Mouse (Mus musculus) heart, adult 9 months (tissue): ENCODE measurements around the gene Slc35g3.

Experiments
- DNase-seq, 2 experiments: peaks; one replicate each; pipeline ENCODE4 v3.0.0; 2022; ENCODE audit warnings: low spot score in 2 of 2

Slc35g3 gene

GRCm38 (mm10) chr11:69784793-69785272, 23.1 kb upstream of the Slc35g3 start:
- peak; percentile 74 to 80 for DNase-seq

DNA sequence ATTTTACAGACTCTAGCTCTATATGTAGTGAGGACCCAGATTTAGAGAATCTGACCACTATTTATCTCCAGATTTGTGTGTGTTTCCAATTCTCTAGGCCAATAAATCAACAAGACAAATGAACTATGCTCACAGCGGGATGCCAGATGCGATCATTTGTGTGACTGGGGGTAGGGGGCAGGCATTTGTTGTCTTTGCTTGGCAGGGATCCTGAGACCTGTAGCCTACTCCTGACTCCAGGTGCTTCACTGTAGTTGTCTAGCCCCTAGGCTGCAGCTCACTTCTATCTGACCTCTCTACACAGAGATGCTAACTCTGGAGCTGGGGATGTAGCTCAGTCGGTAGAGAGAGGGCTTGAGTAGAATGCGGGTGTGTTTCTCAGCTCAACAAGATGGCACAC, 20.1 kb upstream of the Slc35g3 start:
- no peak for DNase-seq

GRCm38 (mm10) chr11:69778985-69779384, 17.2 kb upstream of the Slc35g3 start:
- DNase-seq: no peak

- DNase-seq: no peak
Observed at GRCm38 (mm10) chr11:69778258-69778982, 16.7 kb upstream of the Slc35g3 start.

GRCm38 (mm10) chr11:69777504-69778257, 15.9 kb upstream of the Slc35g3 start:
- DNase-seq: no peak

GRCm38 (mm10) chr11:69776488-69776887, 14.7 kb upstream of the Slc35g3 start:
- no peak for DNase-seq

DNA sequence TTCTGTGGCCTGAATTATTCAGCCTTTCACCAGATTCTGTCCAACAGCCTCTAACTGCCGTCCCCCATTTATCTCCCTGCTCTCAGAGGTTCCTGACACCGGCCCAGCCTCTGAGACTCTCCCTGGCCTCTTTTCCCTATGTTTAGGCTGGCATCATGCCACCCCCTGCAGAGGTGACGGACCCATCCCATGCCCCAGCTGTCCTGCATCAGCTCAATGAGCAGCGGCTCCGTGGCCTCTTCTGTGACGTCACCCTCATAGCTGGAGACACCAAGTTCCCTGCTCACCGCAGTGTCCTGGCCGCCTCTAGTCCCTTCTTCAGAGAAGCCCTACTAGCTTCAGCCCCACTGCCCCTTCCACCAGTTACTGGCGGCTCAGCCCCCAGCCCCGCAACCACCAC, 13.9 kb upstream of the Slc35g3 start:
- DNase-seq: no peak

GRCm38 (mm10) chr11:69774961-69775360, 13.2 kb upstream of the Slc35g3 start:
- no peak for DNase-seq

GRCm38 (mm10) chr11:69767625-69767909, 5.8 kb upstream of the Slc35g3 start:
- DNase-seq: peak; percentile 33 to 45

DNA sequence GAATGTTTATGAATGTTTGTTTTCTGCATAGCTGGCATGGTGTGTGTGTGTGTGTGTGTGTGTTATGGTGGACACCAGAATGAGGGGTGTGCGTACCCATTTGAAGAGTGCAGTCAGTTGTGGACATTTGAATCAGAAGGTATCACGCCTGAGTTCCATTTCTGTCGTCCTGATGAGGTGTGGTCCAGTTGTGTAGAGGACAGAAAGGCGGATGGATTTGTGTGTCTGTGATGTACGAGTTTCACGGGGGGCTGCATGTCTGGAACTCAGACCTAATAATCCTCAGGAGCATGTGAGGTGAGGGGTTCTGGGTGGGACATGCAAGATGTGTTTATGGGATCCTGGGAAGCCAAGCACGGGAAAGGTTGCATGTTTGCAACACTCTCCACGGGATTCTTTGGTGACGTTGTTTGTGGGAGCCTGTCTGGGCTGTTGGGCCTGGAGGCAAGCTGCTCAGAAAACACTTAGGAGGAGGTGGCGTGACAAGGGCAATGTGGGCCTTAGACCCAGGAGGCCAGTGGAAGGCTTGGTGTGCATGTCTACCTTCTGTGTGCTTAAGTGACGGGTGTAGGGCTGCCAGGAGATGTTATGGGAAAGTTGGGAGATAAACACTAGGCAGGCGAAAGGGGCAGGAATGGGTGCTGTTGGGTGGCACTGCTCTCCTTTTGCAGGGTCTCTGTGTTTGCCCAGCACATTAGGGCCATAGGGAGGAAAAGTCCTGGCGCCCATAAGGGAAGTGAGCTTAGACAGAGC, 5.3 kb upstream of the Slc35g3 start:
- no peak for DNase-seq

DNA sequence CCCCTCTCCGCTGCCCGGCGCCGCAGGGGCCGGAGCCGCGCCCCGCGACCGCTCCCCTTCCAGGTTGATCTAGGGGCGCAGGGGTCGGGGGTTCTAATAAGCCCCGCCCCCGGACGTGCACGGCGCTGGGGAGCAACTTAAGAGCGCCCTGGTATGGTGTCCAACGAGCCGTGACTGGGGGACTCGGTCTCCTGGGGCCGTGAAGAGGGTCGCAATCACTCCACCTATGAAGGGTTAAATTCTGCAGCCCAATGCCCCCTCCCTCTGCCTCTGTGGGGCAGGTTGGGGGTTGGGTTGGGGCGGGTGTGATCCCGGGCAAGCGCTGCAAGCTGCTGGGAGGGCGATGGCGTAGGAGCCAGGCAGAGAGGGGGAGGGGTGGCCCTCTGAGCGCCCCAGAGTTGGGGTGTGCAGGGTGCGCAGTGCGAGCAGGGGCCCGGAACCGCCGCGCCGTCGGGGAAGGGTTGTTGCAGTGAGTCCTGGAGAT, 4.4 kb upstream of the Slc35g3 start:
- peak; percentile 76 to 77 for DNase-seq

DNA sequence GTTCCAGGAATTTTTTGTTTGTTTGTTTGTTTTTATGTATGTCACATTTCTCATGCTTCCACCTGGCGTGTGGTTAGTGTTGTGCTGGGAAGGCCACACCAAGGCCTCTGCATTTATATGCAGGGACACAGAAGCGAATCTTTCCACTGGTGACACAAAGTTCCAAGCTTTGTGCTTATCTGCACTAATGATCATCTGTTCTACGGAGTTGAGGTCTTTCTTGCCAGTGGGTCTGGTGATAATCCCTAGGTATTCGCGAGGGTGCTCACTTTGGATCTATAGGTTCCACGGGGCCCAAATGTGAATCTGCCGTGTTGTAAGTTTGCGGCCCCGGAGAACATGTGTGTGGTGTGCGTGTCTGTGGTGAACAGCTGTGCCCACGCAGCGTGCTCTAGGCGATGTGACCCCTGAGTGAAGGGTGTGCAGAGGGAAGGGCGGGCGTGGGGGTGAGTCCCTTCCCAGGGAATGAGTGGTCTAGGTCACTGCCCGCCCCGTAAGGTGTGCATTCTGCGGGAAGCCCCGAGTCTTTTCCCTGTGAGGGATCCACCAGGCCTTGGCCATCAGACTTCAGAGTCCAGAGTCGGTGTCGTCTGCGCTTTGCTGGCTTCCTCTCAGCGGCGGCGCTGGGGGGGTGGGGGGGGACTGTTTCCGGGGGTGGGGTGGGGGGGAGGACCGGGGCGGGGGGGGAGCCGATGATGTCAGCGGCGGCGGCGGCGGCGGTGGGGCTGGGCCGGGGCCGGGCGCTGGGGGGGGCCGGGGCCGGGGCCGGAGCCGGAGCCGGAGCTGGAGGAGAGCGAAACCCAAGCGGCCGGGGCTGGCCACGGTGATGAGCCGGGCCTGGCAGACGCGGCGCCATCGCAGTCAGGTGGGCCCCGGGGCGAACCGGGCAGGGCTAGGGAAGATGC, 3.7 kb upstream of the Slc35g3 start, which contains the start of gene Zbtb4:
Gene Zbtb4, plus strand, starts transcription at position 692 of the 905 bp plus-strand sequence.
- DNase-seq: peak; percentile 49 to 50

GRCm38 (mm10) chr11:69763551-69763950, 1.8 kb upstream of the Slc35g3 start:
- no peak for DNase-seq

DNA sequence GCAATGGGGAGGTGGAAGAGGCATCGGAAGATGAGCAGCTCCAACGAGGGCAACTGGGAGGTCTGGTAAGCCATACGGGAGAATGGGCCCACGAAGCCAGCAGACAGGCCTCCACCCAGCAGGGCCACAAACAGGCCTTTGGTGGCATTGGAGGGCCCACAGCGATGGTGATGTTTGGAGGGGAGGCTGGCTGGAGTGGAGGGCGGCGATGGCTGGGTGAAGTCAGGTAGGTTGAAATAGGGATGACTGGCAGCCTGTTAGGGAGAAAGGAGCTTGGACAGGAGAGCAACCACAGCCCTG, 917 bp downstream of the Slc35g3 start:
- DNase-seq: no peak

DNA sequence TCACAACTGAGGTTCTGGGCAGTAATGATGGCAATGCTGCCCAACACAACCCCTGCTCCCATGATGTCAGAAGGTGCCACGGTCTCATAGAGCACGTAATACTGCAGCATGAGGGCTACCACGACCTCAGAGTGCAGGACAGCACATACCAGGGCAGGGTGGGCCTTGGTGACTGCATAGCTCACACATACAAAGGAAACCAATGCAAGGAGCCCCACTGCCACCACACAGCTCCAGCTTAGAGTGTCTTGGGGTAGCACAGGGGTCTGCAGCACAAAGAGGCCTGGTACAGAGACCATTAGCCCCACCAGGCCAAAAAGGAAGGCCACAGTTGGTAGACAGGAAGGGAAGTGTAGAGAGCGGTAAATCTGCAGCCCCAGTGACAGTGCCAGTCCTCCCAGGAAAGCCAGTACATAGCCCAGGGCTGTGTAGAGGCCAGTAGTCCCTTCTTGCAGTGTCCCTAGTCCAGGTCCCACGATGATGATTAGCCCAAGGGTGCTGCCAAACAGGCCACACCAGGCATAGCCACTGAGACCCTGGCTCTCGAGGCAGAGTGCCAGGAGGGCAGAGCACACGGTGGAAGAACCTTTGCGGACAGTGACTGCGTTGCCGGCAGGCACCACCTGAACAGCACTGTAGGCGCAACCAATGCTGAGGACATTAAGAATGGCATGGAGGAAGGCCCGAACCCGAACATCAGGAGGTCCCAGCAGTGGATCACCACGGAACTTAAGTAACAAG, 1.4 kb downstream of the Slc35g3 start:
- DNase-seq: no peak

DNA sequence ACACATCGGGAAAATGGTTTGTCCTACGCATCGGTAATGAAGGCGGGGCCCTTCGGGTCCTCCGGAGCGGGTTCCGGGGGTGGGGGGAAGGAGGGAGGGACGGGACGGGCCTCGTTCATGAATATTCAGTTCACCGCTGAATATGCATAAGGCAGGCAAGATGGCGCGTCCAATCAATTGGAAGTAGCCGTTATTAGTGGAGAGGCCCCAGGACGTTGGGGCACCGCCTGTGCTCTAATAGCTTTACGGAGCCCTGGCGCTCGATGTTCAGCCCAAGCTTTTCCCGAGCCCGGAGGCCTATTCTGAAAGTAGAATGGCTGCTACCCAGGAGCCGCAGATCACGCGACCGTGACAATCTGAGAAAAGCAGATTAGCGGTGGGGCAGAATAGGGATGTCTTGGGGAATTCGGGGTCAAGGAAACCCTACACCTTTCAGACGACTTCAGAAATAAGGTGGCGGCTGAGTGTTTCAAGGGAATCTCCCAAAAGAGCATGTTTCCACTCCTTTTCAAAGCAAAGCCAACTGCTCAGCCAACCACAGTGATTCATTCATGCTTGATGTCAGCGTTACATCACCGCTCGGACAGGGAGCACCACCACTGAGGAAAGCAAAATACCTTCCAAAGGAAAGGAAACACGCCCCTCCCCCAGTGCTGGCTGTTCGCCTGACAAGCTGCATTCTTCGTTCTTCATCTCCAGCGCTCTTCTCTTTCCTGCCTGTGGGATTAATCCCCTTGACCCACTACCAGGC, 2.6 kb downstream of the Slc35g3 start:
- peak; percentile 92 to 94 for DNase-seq

DNA sequence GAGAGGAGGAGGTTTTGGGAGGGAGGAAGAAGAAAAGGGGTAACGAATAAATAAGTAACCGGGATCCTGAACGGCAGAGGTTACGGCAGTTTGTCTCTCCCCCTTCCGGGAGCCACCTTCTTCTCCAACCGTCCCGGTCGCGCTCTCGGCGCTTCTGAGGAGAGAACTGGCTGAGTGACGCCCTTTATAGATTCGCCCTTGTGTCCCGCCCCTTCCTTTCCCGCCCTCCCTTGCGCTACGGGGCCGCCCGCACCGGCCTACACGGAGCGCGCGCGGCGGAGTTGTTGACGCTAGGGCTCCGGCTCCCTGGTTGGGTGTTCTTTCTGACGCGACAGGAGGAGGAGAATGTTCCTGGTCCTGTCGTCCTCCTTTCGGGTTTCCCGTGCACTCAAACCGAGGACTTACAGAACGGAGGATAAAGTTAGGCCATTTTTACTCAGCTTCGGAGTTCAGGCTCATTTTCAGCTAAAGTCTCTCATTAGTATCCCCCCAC, 3.2 kb downstream of the Slc35g3 start, which contains the start of gene Polr2a:
Gene Polr2a, minus strand, starts transcription at position 160 of the 493 bp plus-strand sequence.
- DNase-seq: peak; percentile 98

- DNase-seq: peak; percentile 98 to 99
Observed at GRCm38 (mm10) chr11:69758090-69758456, 3.7 kb downstream of the Slc35g3 start.

GRCm38 (mm10) chr11:69757303-69758089, 4.3 kb downstream of the Slc35g3 start:
- no peak for DNase-seq
